Mouse (Mus musculus) ovary, adult 2 months (tissue): ENCODE results near the gene Itprid2. TPM values are rescaled to one million over a fixed set of nuclear protein-coding genes. Genes with fewer than 3 reads are reported as not detected.

Source experiments
- polyA plus RNA-seq: library from polyadenylated mRNA; depleted of rRNA; stranded (reverse); fragments of >200 nt; gene quantifications from 2 replicates; pipeline ENCODE4 v1.2.3, GENCODE M21; 2012; rRNA removed

Itprid2 gene
- 4.8 and 5.0 TPM in 2 replicates for polyA plus RNA-seq

GRCm38 (mm10) chr2:79634528-79635400, at the start of gene Itprid2:
Gene Itprid2 (plus strand): TSS chr2:79635352.

GRCm38 (mm10) chr2:79707575-79707974, 72.4 kb downstream of the Itprid2 start, which contains the start of gene Ppp1r1c:
Gene Ppp1r1c (plus strand): TSS chr2:79707780.

Other genes with a start within 250 kb of the Itprid2 start
- not detected in 2 replicates for gene Neurod1, start 178.6 kb upstream of the Itprid2 start, polyA plus RNA-seq
- gene Cerkl, start 178.6 kb upstream of the Itprid2 start, polyA plus RNA-seq = 0.62 and 0.82 TPM in 2 replicates
- not detected in 2 replicates for gene Ppp1r1c, start 72.4 kb downstream of the Itprid2 start, polyA plus RNA-seq